Mouse (Mus musculus) neural tube, embryonic 11.5 days (tissue): ENCODE results near the gene Lemd1. TPM values are rescaled to one million over a fixed set of nuclear protein-coding genes. Genes with fewer than 3 reads are reported as not detected.

Experiments used
- ATAC-seq: fragments of 200-750 bp; cut with Nextera tagmentation; 2 replicates; pipeline ENCODE4 v1.8.0; 2017; ENCODE audit warnings: moderate number of reproducible peaks, mild to moderate bottlenecking, moderate TSS enrichment, moderate library complexity; ENCODE audit not compliant: insufficient read depth, low FRiP score, low TSS enrichment
- DNase-seq: peaks from one replicate; pipeline ENCODE4 v3.0.0-alpha.2; 2015; ENCODE audit warnings: low spot score
- H3K27ac ChIP-seq: fragments of 300-500 bp; sonication (generic); 2 replicates; pipeline ENCODE4 v1.5.1; 2014; ENCODE audit warnings: low read depth, mild to moderate bottlenecking, low read length
- H3K27me3 ChIP-seq: fragments of 300-500 bp; sonication (generic); 2 replicates; pipeline ENCODE4 v1.6.1; 2014; ENCODE audit warnings: mild to moderate bottlenecking, low read length, mixed read lengths; ENCODE audit not compliant: control insufficient read depth, insufficient read depth
- H3K36me3 ChIP-seq: fragments of 300-500 bp; sonication (generic); 2 replicates; pipeline ENCODE4 v1.6.1; 2014; ENCODE audit warnings: mild to moderate bottlenecking, low read length, moderate library complexity, mixed read lengths; ENCODE audit not compliant: control insufficient read depth, insufficient read depth
- H3K4me1 ChIP-seq: fragments of 300-500 bp; sonication (generic); 2 replicates; pipeline ENCODE4 v1.6.1; 2014; ENCODE audit warnings: low read length, mixed read lengths; ENCODE audit not compliant: control insufficient read depth, insufficient read depth
- H3K4me2 ChIP-seq: fragments of 300-500 bp; sonication (generic); 2 replicates; pipeline ENCODE4 v1.6.1; 2014; ENCODE audit warnings: low read depth, mild to moderate bottlenecking, moderate library complexity
- H3K4me3 ChIP-seq: fragments of 300-500 bp; sonication (generic); 2 replicates; pipeline ENCODE4 v1.5.1; 2014; ENCODE audit warnings: low read depth, low read length
- H3K9ac ChIP-seq: fragments of 300-500 bp; sonication (generic); 2 replicates; pipeline ENCODE4 v1.6.1; 2014; ENCODE audit warnings: mild to moderate bottlenecking, low read length
- H3K9me3 ChIP-seq: fragments of 300-500 bp; sonication (generic); 2 replicates; pipeline ENCODE4 v1.6.1; 2016; ENCODE audit warnings: low read length; ENCODE audit not compliant: control insufficient read depth
- WGBS: fragments of 180-500 bp; shearing (Covaris S2); extraction: QIAGEN DNeasy Blood & Tissue Kit; methylation state at CpG from one replicate; pipeline ENCODE4 v1.1.7; 2014; 5-methylcytosine and 5-hydroxymethylcytosine counted together
- polyA plus RNA-seq: library from polyadenylated mRNA; unstranded; fragments of >200 nt; fragmentation: Nextera tagmentation; extraction: Ambion mirVana; gene quantifications from 2 replicates; pipeline ENCODE4 v1.2.1, GENCODE M21; 2014

The Lemd1 gene
- 5.6 and 6.8 TPM in 2 replicates for polyA plus RNA-seq

DNA sequence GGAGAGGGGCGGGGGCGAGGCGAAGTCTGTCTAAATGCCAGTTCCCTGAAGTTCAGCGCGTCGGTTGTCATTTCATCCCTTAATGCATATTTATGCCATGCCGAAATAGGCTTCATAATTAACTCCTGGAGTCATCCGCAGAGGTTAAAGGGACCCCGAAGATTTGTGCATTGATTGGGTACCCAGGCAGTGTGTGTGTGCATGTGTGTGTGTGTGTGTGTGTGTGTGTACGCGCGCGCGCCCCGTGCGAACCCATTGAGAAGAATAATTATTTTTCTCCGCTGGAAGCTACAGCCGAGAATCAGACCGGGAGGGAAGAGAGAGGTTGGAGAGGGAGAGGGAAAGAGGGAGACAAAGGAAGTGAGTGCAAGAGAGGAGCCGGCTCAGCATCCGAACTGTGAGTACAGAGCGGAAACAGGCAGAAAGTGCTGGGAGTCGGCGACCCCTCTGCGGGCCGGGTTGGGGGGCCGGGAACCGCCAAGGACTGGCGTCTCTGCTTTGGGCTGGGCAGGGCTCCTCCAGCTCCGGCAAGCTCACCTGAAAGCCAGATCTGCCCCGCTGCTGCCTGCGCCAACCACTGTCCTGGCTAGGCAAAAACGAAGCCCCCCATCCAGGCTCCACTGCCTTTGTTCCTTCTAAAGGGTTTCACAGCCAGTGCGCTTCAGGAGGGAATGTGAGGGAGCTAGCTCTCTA is at the start of gene Lemd1, which contains the start of gene AC124108.1:
TSS of gene Lemd1 (plus strand) at position 339 of the 693 bp plus-strand sequence.
TSS of gene AC124108.1 (plus strand) at position 365 of the 693 bp plus-strand sequence.
- Histone ChIP-seq H3K9me3 (no peaks in the 10 kb centered on the region), H3K4me2 (peak within 1 kb of the TSS; percentile 64), H3K9ac (peak within 1 kb of the TSS; percentile 97), H3K27me3 (peaks cover 12% of the 10 kb centered on the region; the same call in 1 of the 2 replicates), H3K4me3 (peak within 1 kb of the TSS; percentile 53), H3K27ac (peak within 1 kb of the TSS; percentile 97), H3K4me1 (peaks cover 24% of the 10 kb centered on the region), H3K36me3 (no peaks in the 10 kb centered on the region)
- WGBS, result under 1% methylated on average over 34 of the region's 34 CpGs
- ATAC-seq, result peak; percentile 14
- peak; percentile 54 for DNase-seq

DNA sequence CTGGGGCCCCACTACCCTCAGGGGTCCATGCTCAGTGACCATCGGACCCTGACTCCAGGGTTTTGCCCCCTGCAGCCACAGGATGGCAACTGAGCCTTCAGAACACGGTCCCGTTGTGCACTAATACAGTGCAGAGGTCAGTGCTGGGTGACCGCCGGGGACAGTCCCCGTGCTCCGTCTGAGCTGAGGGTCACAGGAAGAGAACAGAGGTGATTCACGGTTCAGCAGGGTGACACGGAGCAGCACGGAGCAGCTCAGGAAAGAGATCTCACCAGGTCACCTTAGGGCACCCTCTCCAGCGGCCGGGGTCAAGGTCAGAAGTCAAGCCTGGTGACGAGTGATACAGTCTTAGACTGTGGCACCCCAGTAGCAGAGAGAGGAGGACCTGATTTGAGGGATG is 49.5 kb upstream of the Lemd1 start:
- no peaks in the 10 kb centered on the region for H3K4me1 ChIP-seq
- no peak overlapping the region for H3K27ac ChIP-seq
- H3K9me3 ChIP-seq, result no peaks in the 10 kb centered on the region
- H3K36me3 ChIP-seq, result no peaks in the 10 kb centered on the region
- peaks cover 16% of the 10 kb centered on the region for H3K27me3 ChIP-seq
- no peak overlapping the region for H3K4me3 ChIP-seq
- H3K9ac ChIP-seq, result no peak overlapping the region
- ATAC-seq (no peak), DNase-seq (no peak)
- 56% methylated on average over 13 of the region's 13 CpGs for WGBS
- H3K4me2 ChIP-seq, result no peak overlapping the region

DNA sequence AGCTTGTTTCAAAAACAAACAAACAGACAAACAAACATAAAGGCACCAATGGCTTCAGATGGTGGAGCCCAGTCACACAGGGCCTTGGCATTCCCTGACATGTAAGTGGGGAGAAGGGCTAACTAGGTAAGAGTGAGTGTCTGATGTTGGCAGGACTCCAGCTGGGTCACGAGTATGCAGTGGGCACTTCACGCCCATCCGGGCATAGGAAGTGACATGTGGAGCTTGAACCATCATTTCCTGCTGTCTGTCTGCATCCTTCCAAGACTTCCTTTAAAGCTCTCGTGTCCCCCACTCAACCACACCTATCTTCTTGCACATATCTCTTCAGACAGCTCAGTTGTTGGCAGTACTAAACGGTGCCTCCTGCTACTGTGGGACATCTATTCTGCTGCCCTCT is 48.2 kb upstream of the Lemd1 start:
- H3K36me3 ChIP-seq, result no peaks in the 10 kb centered on the region
- H3K4me1 ChIP-seq, result no peaks in the 10 kb centered on the region
- 80% methylated on average over 5 of the region's 5 CpGs for WGBS
- H3K4me2 ChIP-seq, result no peak overlapping the region
- no peak overlapping the region for H3K9ac ChIP-seq
- DNase-seq, result no peak
- ATAC-seq, result no peak
- no peaks in the 10 kb centered on the region for H3K9me3 ChIP-seq
- no peak overlapping the region for H3K27ac ChIP-seq
- peaks cover 15% of the 10 kb centered on the region for H3K27me3 ChIP-seq
- no peak overlapping the region for H3K4me3 ChIP-seq

DNA sequence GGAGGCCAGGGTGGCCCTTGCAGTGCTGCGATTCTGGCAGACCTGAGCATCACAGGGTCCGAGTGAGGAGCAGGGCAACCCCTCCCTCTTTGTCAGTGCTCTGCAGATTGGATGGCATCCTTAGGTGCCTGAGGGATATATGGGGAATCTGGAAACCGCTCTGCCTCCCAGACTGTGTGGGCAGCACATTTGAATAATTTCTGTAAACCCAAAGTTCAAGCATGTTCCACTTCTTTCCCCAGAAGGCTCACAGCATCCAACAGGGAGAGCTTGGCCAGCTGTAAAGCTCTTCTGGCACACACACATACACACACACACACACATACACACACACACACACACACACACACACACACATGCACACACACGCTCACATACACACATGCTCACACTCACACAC is 47.5 kb upstream of the Lemd1 start:
- WGBS, result 59% methylated on average over 4 of the region's 4 CpGs

DNA sequence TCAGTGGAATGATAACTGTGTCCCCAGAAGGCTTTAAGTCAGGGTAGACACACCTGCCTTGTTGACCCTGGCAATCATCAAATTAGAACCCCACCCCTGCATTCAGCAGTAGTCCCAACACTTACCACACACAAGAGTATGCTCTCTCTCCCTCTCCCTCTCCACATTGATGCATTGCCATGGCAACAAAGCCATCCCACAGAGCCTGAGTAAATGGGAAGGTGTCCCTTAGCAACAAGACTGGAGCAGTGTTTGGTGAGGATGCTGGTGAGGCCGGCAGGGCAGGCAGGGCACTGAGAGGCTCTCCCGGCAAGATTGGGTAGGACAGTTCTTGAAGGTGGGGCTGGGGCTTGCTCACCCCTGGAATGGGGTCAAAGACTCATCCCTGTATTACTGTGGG is 47.0 kb upstream of the Lemd1 start:
- Histone ChIP-seq H3K9ac (no peak overlapping the region), H3K27me3 (peaks cover 4% of the 10 kb centered on the region; the same call in 1 of the 2 replicates), H3K9me3 (no peaks in the 10 kb centered on the region), H3K27ac (no peak overlapping the region), H3K36me3 (no peaks in the 10 kb centered on the region), H3K4me3 (no peak overlapping the region), H3K4me1 (no peaks in the 10 kb centered on the region), H3K4me2 (no peak overlapping the region)
- 37% methylated on average over 2 of the region's 2 CpGs for WGBS
- ATAC-seq, result 0 out of 2 replicates have a peak, but pooled peaks have one; percentile 63
- DNase-seq, result peak; percentile 58

More for the DNA sequence above, 47.5 kb upstream of the Lemd1 start:
- Histone ChIP-seq H3K4me2 (no peak overlapping the region), H3K27me3 (peaks cover 9% of the 10 kb centered on the region), H3K36me3 (no peaks in the 10 kb centered on the region), H3K4me3 (no peak overlapping the region), H3K4me1 (no peaks in the 10 kb centered on the region), H3K27ac (no peak overlapping the region), H3K9ac (no peak overlapping the region), H3K9me3 (no peaks in the 10 kb centered on the region)
- no peak for ATAC-seq
- no peak for DNase-seq

DNA sequence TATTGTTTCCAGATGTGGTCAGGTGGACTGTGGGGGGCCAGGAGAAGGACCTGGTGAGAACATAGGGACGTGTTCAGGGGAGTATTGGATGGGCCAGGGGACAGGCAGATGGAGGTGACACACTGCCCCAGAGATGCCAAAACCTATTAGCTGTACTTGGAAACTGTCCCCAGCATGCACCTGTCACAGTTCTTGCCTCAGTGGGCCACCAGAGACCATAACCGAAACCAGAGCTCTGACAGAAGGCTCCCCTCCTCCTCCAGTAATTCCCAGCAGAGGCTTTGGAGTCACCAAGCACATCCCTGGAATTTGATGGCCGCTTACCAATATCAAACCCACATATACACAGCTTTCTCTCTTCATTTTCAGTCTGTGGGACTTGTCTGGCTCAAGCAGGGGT is 46.4 kb upstream of the Lemd1 start:
- Histone ChIP-seq H3K9ac (no peak overlapping the region), H3K36me3 (no peaks in the 10 kb centered on the region), H3K27ac (no peak overlapping the region), H3K27me3 (no peaks in the 10 kb centered on the region), H3K4me3 (no peak overlapping the region), H3K9me3 (no peaks in the 10 kb centered on the region), H3K4me2 (no peak overlapping the region), H3K4me1 (no peaks in the 10 kb centered on the region)
- DNase-seq, result no peak
- 78% methylated on average over 3 of the region's 3 CpGs for WGBS
- no peak for ATAC-seq

DNA sequence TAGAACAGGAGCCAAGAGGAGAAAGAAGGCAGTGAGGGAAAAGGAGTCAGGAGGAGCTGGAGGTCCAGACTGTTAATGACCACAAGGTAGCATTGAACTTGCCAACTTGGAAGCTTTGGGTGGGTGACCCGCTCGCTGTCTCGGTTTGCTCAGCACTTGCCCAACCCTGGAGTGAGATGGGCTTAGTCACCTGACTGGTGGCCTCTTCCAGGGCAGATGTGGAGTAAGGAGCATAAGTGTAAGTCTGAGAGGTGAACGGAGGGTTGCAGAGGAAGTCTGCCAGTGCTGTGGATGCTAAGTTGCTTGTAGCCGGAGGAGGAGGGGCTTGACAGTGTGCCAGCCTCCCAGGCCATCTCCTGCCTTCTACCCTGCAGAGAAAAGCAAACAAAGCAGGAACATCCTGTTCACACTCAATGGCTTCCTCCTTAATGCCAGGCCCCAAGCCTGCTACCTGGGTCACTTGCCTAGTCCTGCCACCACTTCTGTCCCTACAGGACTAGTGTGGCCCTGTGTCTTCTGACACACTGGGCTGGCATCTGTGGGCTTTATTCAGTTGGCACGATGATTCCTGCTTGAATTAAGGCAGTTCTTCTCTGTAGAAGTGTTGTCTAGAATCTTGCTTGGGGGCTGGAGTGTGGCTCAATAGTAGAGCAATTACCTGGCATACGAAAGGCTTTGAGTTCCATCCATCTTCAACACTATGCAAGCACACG is 45.1 kb upstream of the Lemd1 start:
- 92% methylated on average over 8 of the region's 8 CpGs for WGBS
- Histone ChIP-seq H3K9me3 (no peaks in the 10 kb centered on the region), H3K27ac (no peak overlapping the region), H3K4me1 (no peaks in the 10 kb centered on the region), H3K9ac (no peak overlapping the region), H3K4me2 (no peak overlapping the region), H3K27me3 (no peaks in the 10 kb centered on the region), H3K4me3 (no peak overlapping the region), H3K36me3 (no peaks in the 10 kb centered on the region)
- no peak for ATAC-seq
- no peak for DNase-seq

DNA sequence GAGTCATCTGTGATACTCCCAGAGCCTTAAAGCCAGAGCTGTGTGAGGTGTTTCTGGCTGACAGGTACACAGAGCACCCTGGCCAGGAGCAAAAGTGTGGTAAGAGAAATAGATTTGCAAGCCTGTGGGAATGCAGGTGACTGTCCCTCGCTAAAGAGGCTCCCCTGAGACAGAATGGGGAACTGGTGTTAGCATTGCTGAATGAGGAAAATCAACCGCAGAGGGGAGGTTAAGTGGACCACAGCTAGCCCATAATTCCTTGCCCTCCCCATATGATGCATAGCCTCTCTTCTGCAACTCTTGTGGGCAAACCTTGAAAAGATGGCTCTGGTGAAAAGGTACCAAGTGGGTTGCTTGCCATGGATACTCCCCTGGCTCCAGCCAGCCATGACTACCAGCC is 41.8 kb upstream of the Lemd1 start:
- no peaks in the 10 kb centered on the region for H3K36me3 ChIP-seq
- H3K4me1 ChIP-seq, result no peaks in the 10 kb centered on the region
- no peak overlapping the region for H3K4me3 ChIP-seq
- DNase-seq (no peak), ATAC-seq (no peak)
- no peaks in the 10 kb centered on the region for H3K9me3 ChIP-seq
- no peak overlapping the region for H3K4me2 ChIP-seq
- H3K27me3 ChIP-seq, result no peaks in the 10 kb centered on the region
- 80% methylated on average over 2 of the region's 2 CpGs for WGBS
- H3K27ac ChIP-seq, result no peak overlapping the region
- H3K9ac ChIP-seq, result no peak overlapping the region

DNA sequence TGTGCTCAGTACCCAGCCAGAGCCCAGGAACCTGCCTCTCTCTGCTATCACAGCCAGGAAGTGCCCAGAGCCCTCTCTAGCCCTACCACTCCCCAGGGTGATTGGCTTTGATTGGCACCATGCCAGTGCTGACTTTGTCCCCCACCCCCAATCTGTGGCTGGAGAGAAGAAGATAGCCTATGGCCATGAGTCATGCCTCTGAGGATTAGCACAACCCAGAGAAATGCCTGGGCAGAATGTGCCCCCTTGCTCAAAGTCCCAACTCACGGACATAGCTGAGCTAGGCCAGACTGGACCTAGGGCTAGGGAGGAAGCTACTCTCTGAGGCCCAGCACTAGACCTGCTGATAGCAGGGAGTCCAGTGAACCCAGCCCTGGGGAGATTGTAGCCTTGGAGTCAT is 41.1 kb upstream of the Lemd1 start:
- no peaks in the 10 kb centered on the region for H3K36me3 ChIP-seq
- no peak overlapping the region for H3K4me3 ChIP-seq
- ATAC-seq, result no peak
- no peak for DNase-seq
- WGBS, result 81% methylated on average over 1 of the region's 1 CpGs
- H3K4me1 ChIP-seq, result no peaks in the 10 kb centered on the region
- H3K27me3 ChIP-seq, result no peaks in the 10 kb centered on the region
- no peak overlapping the region for H3K27ac ChIP-seq
- no peak overlapping the region for H3K4me2 ChIP-seq
- no peaks in the 10 kb centered on the region for H3K9me3 ChIP-seq
- no peak overlapping the region for H3K9ac ChIP-seq
